Mouse (Mus musculus): Measurements from ENCODE around the gene Hemgn. TPM values are rescaled to one million over a fixed set of nuclear protein-coding genes. Genes with fewer than 3 reads are reported as not detected.

The Hemgn gene
- polyA plus RNA-seq, 1 experiment, result 152 TPM

GRCm38 (mm10) chr4:46367487-46367959 lies 45.8 kb downstream of the Hemgn start:
- H3K27ac ChIP-seq (ENCODE audit: control insufficient read depth, insufficient read depth, low read depth, low read length, poor library complexity), result no peak overlapping the region
- no peak overlapping the region for H3K4me3 ChIP-seq (replicated peaks; ENCODE audit: control insufficient read depth, low read depth, low read length)
- H3K4me1 ChIP-seq (ENCODE audit: control insufficient read depth, insufficient read depth, low read length), result no peaks in the 10 kb centered on the region
- TF ChIP-seq POLR2A (IDR thresholded peaks at IDR 0.05; ENCODE audit: borderline replicate concordance, control insufficient read depth, low read depth, low read length), result no peak
- TF ChIP-seq CTCF (IDR thresholded peaks at IDR 0.05; ENCODE audit: control insufficient read depth, insufficient read depth, low read length), result no peak
- WGBS, result 34% methylated on average over 12 of the region's 12 CpGs

- no peak overlapping the region for H3K27ac ChIP-seq (ENCODE audit: control insufficient read depth, insufficient read depth, low read depth, low read length, poor library complexity)
- TF ChIP-seq POLR2A (IDR thresholded peaks at IDR 0.05; ENCODE audit: borderline replicate concordance, control insufficient read depth, low read depth, low read length) (no peak), CTCF (IDR thresholded peaks at IDR 0.05; ENCODE audit: control insufficient read depth, insufficient read depth, low read length) (peak; percentile 25; the same call in 1 of the 2 replicates)
- WGBS, result 86% methylated on average over 2 of the region's 2 CpGs
- no peak overlapping the region for H3K4me3 ChIP-seq (replicated peaks; ENCODE audit: control insufficient read depth, low read depth, low read length)
- H3K4me1 ChIP-seq (ENCODE audit: control insufficient read depth, insufficient read depth, low read length), result no peaks in the 10 kb centered on the region
Measured at GRCm38 (mm10) chr4:46364360-46364759, 48.9 kb downstream of the Hemgn start.

- Histone ChIP-seq H3K27ac (ENCODE audit: control insufficient read depth, insufficient read depth, low read depth, low read length, poor library complexity) (no peak overlapping the region), H3K4me3 (replicated peaks; ENCODE audit: control insufficient read depth, low read depth, low read length) (no peak overlapping the region), H3K4me1 (ENCODE audit: control insufficient read depth, insufficient read depth, low read length) (peaks cover 1% of the 10 kb centered on the region; the same call in 1 of the 2 replicates)
- no peak for TF ChIP-seq CTCF (IDR thresholded peaks at IDR 0.05; ENCODE audit: control insufficient read depth, insufficient read depth, low read length)
- no peak for TF ChIP-seq POLR2A (IDR thresholded peaks at IDR 0.05; ENCODE audit: borderline replicate concordance, control insufficient read depth, low read depth, low read length)
- 76% methylated on average over 5 of the region's 5 CpGs for WGBS
Measured at GRCm38 (mm10) chr4:46361258-46361657, 52.0 kb downstream of the Hemgn start.

GRCm38 (mm10) chr4:46359539-46360253 lies 53.6 kb downstream of the Hemgn start:
- Histone ChIP-seq H3K4me1 (ENCODE audit: control insufficient read depth, insufficient read depth, low read length) (peaks cover 1% of the 10 kb centered on the region; the same call in 1 of the 2 replicates), H3K27ac (ENCODE audit: control insufficient read depth, insufficient read depth, low read depth, low read length, poor library complexity) (no peak overlapping the region), H3K4me3 (replicated peaks; ENCODE audit: control insufficient read depth, low read depth, low read length) (no peak overlapping the region)
- no peak for TF ChIP-seq POLR2A (IDR thresholded peaks at IDR 0.05; ENCODE audit: borderline replicate concordance, control insufficient read depth, low read depth, low read length)
- WGBS, result 63% methylated on average over 12 of the region's 12 CpGs

GRCm38 (mm10) chr4:46356351-46357133 lies 56.8 kb downstream of the Hemgn start:
- Histone ChIP-seq H3K27ac (ENCODE audit: control insufficient read depth, insufficient read depth, low read depth, low read length, poor library complexity) (no peak overlapping the region), H3K4me3 (replicated peaks; ENCODE audit: control insufficient read depth, low read depth, low read length) (no peak overlapping the region), H3K4me1 (ENCODE audit: control insufficient read depth, insufficient read depth, low read length) (peaks cover 1% of the 10 kb centered on the region; the same call in 1 of the 2 replicates)
- 51% methylated on average over 12 of the region's 12 CpGs for WGBS
- no peak for TF ChIP-seq POLR2A (IDR thresholded peaks at IDR 0.05; ENCODE audit: borderline replicate concordance, control insufficient read depth, low read depth, low read length)
- TF ChIP-seq CTCF (IDR thresholded peaks at IDR 0.05; ENCODE audit: control insufficient read depth, insufficient read depth, low read length), result peak; percentile 88

GRCm38 (mm10) chr4:46353045-46353444 lies 60.3 kb downstream of the Hemgn start:
- Histone ChIP-seq H3K4me3 (replicated peaks; ENCODE audit: control insufficient read depth, low read depth, low read length) (no peak overlapping the region), H3K27ac (ENCODE audit: control insufficient read depth, insufficient read depth, low read depth, low read length, poor library complexity) (no peak overlapping the region), H3K4me1 (ENCODE audit: control insufficient read depth, insufficient read depth, low read length) (no peaks in the 10 kb centered on the region)
- TF ChIP-seq CTCF (IDR thresholded peaks at IDR 0.05; ENCODE audit: control insufficient read depth, insufficient read depth, low read length), result no peak
- TF ChIP-seq POLR2A (IDR thresholded peaks at IDR 0.05; ENCODE audit: borderline replicate concordance, control insufficient read depth, low read depth, low read length), result no peak
- 28% methylated on average over 10 of the region's 10 CpGs for WGBS

GRCm38 (mm10) chr4:46349530-46349929 lies 63.8 kb downstream of the Hemgn start:
- no peak overlapping the region for H3K4me3 ChIP-seq (replicated peaks; ENCODE audit: control insufficient read depth, low read depth, low read length)
- WGBS, result 71% methylated on average over 5 of the region's 5 CpGs
- TF ChIP-seq POLR2A (IDR thresholded peaks at IDR 0.05; ENCODE audit: borderline replicate concordance, control insufficient read depth, low read depth, low read length) (no peak), CTCF (IDR thresholded peaks at IDR 0.05; ENCODE audit: control insufficient read depth, insufficient read depth, low read length) (no peak)
- H3K4me1 ChIP-seq (ENCODE audit: control insufficient read depth, insufficient read depth, low read length), result no peaks in the 10 kb centered on the region
- no peak overlapping the region for H3K27ac ChIP-seq (ENCODE audit: control insufficient read depth, insufficient read depth, low read depth, low read length, poor library complexity)

GRCm38 (mm10) chr4:46348897-46349296 lies 64.4 kb downstream of the Hemgn start:
- 37% methylated on average over 9 of the region's 9 CpGs for WGBS
- H3K4me1 ChIP-seq (ENCODE audit: control insufficient read depth, insufficient read depth, low read length), result no peaks in the 10 kb centered on the region
- no peak overlapping the region for H3K4me3 ChIP-seq (replicated peaks; ENCODE audit: control insufficient read depth, low read depth, low read length)
- no peak for TF ChIP-seq CTCF (IDR thresholded peaks at IDR 0.05; ENCODE audit: control insufficient read depth, insufficient read depth, low read length)
- TF ChIP-seq POLR2A (IDR thresholded peaks at IDR 0.05; ENCODE audit: borderline replicate concordance, control insufficient read depth, low read depth, low read length), result no peak
- H3K27ac ChIP-seq (ENCODE audit: control insufficient read depth, insufficient read depth, low read depth, low read length, poor library complexity), result no peak overlapping the region

All from bone marrow, adult 2 months (tissue).